Mouse (Mus musculus) midbrain, embryonic 11.5 days (tissue): ENCODE results near the gene Slain1. TPM values are rescaled to one million over a fixed set of nuclear protein-coding genes. Genes with fewer than 3 reads are reported as not detected.
A peak's percentile ranks its signal among the peaks of the same experiment; 100 is the strongest.

Experiments
- ATAC-seq: fragments of 200-750 bp; cut with Nextera tagmentation; 2 replicates; pipeline ENCODE4 v1.8.0; 2017; ENCODE audit warnings: moderate TSS enrichment, moderate library complexity; ENCODE audit not compliant: low FRiP score
- DNase-seq: peaks from one replicate; pipeline ENCODE4 v3.0.0; 2015; ENCODE audit warnings: low spot score; ENCODE audit errors: missing footprints
- H3K27ac ChIP-seq: fragments of 300-500 bp; sonication (generic); 2 replicates; pipeline ENCODE4 v1.5.1; 2014; ENCODE audit warnings: low read depth, low read length
- H3K27me3 ChIP-seq: fragments of 300-500 bp; sonication (generic); 2 replicates; pipeline ENCODE4 v1.6.1; 2014; ENCODE audit warnings: mild to moderate bottlenecking, low read length, moderate library complexity, mixed read lengths; ENCODE audit not compliant: control insufficient read depth, insufficient read depth
- H3K36me3 ChIP-seq: fragments of 300-500 bp; sonication (generic); 2 replicates; pipeline ENCODE4 v1.6.1; 2014; ENCODE audit warnings: mild to moderate bottlenecking, low read length, moderate library complexity, mixed read lengths; ENCODE audit not compliant: control insufficient read depth, insufficient read depth
- H3K4me1 ChIP-seq: fragments of 300-500 bp; sonication (generic); 2 replicates; pipeline ENCODE4 v1.6.1; 2014; ENCODE audit warnings: low read length; ENCODE audit not compliant: control insufficient read depth, insufficient read depth
- H3K4me2 ChIP-seq: fragments of 300-500 bp; sonication (generic); 2 replicates; pipeline ENCODE4 v1.6.1; 2014; ENCODE audit warnings: mild to moderate bottlenecking, moderate library complexity
- H3K4me3 ChIP-seq: fragments of 300-500 bp; sonication (generic); 2 replicates; pipeline ENCODE4 v1.5.1; 2014; ENCODE audit warnings: low read depth, low read length
- H3K9ac ChIP-seq: fragments of 300-500 bp; sonication (generic); 2 replicates; pipeline ENCODE4 v1.6.1; 2014; ENCODE audit warnings: low read length
- H3K9me3 ChIP-seq: fragments of 300-500 bp; sonication (generic); 2 replicates; pipeline ENCODE4 v1.6.1; 2016; ENCODE audit warnings: low read length; ENCODE audit not compliant: control insufficient read depth
- WGBS: fragments of 180-500 bp; shearing (Covaris S2); extraction: QIAGEN DNeasy Blood & Tissue Kit; methylation state at CpG from one replicate; pipeline ENCODE4 v1.1.7; 2014; 5-methylcytosine and 5-hydroxymethylcytosine counted together
- polyA plus RNA-seq: library from polyadenylated mRNA; unstranded; fragments of >200 nt; fragmentation: Nextera tagmentation; extraction: Ambion mirVana; gene quantifications from 2 replicates; pipeline ENCODE4 v1.2.1, GENCODE M21; 2014

Slain1 gene
- polyA plus RNA-seq, 1 experiment from 2014 or later, result 16.0 TPM

DNA sequence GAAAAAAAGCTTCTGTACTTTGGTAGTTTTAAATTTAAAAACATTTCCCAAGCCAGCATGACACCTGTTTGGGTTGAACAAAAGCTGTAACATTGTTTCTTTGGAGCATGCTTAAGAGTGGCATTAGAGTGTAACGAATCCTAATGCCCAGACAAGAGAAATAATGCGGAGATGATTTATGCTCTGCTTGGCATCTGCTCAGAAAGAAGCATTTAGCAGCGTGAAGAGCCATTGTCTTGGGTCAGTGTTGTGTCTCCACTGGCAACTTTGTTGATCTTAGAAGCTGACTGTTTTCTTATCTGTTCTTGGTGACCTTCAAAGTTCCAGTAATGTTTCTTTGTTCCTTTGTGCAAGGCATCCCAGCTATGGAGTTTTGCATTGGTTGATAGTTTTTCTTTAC is 6.1 kb upstream of the Slain1 start:
- Histone ChIP-seq H3K27me3 (no peaks in the 10 kb centered on the region), H3K4me3 (no peak overlapping the region), H3K36me3 (no peaks in the 10 kb centered on the region), H3K9ac (no peak overlapping the region), H3K4me2 (no peak overlapping the region), H3K9me3 (no peaks in the 10 kb centered on the region), H3K4me1 (peaks cover 8% of the 10 kb centered on the region; the same call in 1 of the 2 replicates), H3K27ac (no peak overlapping the region)
- ATAC-seq, result no peak
- DNase-seq, result no peak
- 62% methylated on average over 3 of the region's 3 CpGs for WGBS

DNA sequence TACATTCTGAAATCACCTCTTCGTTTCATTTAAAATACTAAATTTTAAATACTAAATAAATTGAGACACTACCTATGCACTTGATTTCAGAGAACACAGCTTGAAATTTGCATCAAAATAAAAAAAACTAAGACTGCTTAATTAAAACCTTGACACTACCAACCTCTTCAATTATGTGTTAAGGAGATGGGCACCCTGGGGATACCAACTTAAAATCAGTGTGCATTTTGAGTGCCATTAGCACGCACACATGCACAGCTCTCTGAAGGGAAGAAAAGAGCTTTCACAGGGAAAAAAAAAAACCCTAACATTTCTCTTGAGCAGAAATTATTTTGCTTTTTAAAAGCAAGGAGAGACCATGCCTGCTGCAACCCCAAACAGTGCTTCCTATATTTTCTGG is 2.0 kb upstream of the Slain1 start:
- DNase-seq (peak; percentile 85), ATAC-seq (no peak)
- H3K9me3 ChIP-seq, result no peaks in the 10 kb centered on the region
- H3K4me2 ChIP-seq, result no peak overlapping the region
- no peaks in the 10 kb centered on the region for H3K36me3 ChIP-seq
- no peak overlapping the region for H3K4me3 ChIP-seq
- H3K27me3 ChIP-seq, result no peaks in the 10 kb centered on the region
- H3K27ac ChIP-seq, result no peak overlapping the region; the same call in 1 of the 2 replicates
- WGBS, result 50% methylated on average over 2 of the region's 2 CpGs
- peak overlapping the region; percentile 20 for H3K9ac ChIP-seq
- peaks cover 23% of the 10 kb centered on the region for H3K4me1 ChIP-seq

DNA sequence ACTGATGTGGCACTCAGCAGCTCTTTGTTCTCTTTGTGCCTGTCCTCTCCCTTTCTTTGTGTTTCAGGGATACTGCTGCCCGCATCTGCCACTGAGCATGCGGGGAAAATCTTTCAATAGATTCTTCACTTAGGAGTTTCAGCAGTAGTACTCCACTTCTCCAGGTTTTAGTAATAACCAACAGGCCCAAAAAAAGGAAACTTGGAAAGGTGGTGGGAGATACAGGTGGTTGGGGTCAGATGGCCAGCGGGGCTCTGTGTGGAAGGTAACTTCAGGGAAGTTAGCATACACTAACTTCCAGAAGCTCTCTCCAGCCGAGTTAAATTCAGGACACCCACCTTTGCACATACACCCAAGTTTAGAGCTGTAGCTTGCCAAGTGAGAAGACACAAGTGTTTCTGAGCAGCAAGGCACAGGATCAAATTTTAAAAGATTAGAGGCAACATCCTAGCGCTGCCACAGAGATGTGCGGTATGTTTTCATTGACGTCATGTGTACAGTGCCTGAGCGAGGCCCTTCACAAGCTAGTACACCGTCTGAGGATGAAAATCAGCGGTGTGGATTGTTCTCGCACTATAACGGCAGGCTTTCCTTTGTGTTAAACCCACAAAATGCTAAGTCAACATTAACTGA is 1.3 kb upstream of the Slain1 start:
- no peaks in the 10 kb centered on the region for H3K27me3 ChIP-seq
- peak overlapping the region; percentile 22; the same call in 1 of the 2 replicates for H3K4me2 ChIP-seq
- no peak overlapping the region; the same call in 1 of the 2 replicates for H3K9ac ChIP-seq
- H3K9me3 ChIP-seq, result no peaks in the 10 kb centered on the region
- DNase-seq (peak; percentile 94), ATAC-seq (no peak)
- H3K4me1 ChIP-seq, result peaks cover 25% of the 10 kb centered on the region
- WGBS, result 36% methylated on average over 12 of the region's 12 CpGs
- H3K27ac ChIP-seq, result no peak overlapping the region; the same call in 1 of the 2 replicates
- H3K4me3 ChIP-seq, result no peak overlapping the region
- H3K36me3 ChIP-seq, result no peaks in the 10 kb centered on the region

DNA sequence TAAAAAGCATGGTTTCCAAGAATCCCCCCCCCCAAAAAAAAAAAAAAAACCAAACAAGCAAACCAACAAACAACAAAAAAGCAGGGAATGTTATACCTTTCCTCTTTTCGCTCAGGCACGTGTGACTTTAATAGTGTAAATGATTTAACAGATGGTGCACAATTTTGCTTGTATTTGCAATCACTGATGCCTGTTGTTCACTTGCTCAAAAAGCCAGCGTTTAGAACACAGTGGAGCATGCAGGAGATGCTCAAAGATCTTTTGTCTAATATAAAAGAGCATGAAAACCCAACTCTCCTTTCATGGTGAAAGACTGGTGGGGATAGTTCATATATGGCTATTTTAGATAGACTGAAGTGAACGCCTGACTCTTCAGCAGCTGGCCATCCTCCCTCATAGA is 726 bp upstream of the Slain1 start:
- Histone ChIP-seq H3K9ac (no peak overlapping the region), H3K36me3 (no peaks in the 10 kb centered on the region), H3K4me1 (peaks cover 25% of the 10 kb centered on the region), H3K27me3 (no peaks in the 10 kb centered on the region), H3K4me2 (peak overlapping the region; percentile 47), H3K27ac (no peak overlapping the region), H3K4me3 (peak overlapping the region; percentile 97), H3K9me3 (no peaks in the 10 kb centered on the region)
- peak; percentile 89 for DNase-seq
- no peak for ATAC-seq
- 46% methylated on average over 4 of the region's 4 CpGs for WGBS

DNA sequence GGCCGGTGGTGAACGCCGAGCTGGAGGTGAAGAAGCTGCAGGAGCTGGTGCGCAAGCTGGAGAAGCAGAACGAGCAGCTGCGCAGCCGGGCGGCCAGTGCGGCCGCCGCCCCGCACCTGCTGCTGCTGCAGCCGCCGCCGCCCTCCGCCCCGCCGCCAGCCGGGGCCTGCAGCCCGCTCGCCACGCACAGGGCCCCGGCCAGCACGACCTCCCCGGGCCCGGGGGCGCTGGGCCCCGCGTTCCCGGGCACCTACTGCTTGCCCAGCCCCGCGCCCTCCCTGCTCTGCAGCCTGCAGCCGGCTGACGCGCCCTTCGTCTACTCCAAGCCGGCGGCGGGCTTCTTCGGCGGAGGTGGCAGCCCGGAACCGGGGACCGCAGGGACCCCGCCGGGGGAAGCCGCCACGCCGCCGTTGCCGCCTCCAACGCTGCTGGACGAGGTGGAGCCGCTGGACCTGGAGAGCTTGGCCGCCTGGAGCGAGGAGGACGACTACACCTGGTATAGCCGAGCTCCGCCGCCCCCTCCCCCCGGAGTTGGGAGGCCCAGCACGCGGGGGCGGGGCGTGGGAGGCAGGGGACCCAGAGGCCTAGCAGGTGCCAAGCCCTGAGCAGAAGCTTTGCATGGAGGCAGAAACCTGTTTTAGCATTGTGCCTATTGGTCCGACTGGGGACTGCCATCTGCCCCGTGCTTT is 529 bp downstream of the Slain1 start:
- H3K4me2 ChIP-seq, result peak overlapping the region; percentile 47
- H3K36me3 ChIP-seq, result no peaks in the 10 kb centered on the region
- peak overlapping the region; percentile 98 for H3K9ac ChIP-seq
- DNase-seq (peak; percentile 97), ATAC-seq (peak; percentile 74)
- peak overlapping the region; percentile 97 for H3K4me3 ChIP-seq
- H3K27ac ChIP-seq, result peak overlapping the region; percentile 96
- H3K9me3 ChIP-seq, result no peaks in the 10 kb centered on the region
- under 1% methylated on average over 45 of the region's 67 CpGs for WGBS
- H3K27me3 ChIP-seq, result no peaks in the 10 kb centered on the region
- peaks cover 25% of the 10 kb centered on the region for H3K4me1 ChIP-seq

DNA sequence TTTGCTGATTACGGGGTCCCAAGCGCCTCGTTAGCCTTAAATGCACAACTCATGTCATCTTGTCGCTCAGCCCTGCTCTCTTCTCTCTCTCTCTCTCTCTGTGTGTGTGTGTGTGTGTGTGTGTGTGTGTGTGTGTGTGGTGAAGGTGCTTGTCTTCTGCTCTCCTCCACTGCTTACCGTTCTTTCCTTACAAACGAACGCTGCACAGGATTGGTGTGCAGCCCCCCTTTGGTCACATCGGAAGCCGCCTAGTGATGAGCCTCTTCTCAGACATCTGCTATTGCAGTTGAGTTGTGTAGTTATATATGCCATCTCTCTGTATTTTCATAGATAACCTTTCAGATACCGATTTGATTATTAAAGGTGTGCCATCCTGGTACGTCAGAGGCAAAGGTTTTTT is 1.1 kb downstream of the Slain1 start:
- H3K4me3 ChIP-seq, result peak overlapping the region; percentile 97
- DNase-seq, result no peak
- no peaks in the 10 kb centered on the region for H3K36me3 ChIP-seq
- peaks cover 25% of the 10 kb centered on the region for H3K4me1 ChIP-seq
- peak; percentile 6; the same call in 1 of the 2 replicates for ATAC-seq
- no peaks in the 10 kb centered on the region for H3K9me3 ChIP-seq
- H3K27me3 ChIP-seq, result no peaks in the 10 kb centered on the region
- peak overlapping the region; percentile 98 for H3K9ac ChIP-seq
- H3K4me2 ChIP-seq, result peak overlapping the region; percentile 47
- H3K27ac ChIP-seq, result peak overlapping the region; percentile 96
- WGBS, result 6% methylated on average over 10 of the region's 11 CpGs

DNA sequence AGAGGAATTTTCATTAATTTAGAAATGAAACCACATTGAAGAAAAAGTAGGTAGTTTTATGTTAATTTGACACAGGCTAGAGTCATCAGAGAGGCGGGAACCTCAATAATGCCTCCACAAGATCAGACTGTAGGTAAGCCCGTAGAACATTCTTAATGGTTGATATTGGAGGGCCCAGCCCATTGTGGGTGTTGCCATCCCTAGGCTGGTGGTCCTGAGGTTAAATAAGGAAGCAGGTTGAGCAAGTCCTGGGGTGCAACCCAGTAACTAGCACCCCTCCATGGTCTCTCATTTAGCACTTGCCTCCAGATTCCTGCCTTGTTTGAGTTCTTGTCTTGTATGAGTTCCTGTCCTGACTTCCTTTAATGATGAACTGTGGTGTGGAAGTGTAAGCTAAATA is 1.5 kb downstream of the Slain1 start:
- Histone ChIP-seq H3K36me3 (no peaks in the 10 kb centered on the region), H3K4me2 (peak overlapping the region; percentile 47), H3K27me3 (no peaks in the 10 kb centered on the region), H3K9ac (peak overlapping the region; percentile 98), H3K4me1 (peaks cover 25% of the 10 kb centered on the region), H3K4me3 (peak overlapping the region; percentile 97), H3K27ac (no peak overlapping the region), H3K9me3 (no peaks in the 10 kb centered on the region)
- WGBS, result 57% methylated on average over 2 of the region's 2 CpGs
- ATAC-seq (no peak), DNase-seq (peak; percentile 86)

DNA sequence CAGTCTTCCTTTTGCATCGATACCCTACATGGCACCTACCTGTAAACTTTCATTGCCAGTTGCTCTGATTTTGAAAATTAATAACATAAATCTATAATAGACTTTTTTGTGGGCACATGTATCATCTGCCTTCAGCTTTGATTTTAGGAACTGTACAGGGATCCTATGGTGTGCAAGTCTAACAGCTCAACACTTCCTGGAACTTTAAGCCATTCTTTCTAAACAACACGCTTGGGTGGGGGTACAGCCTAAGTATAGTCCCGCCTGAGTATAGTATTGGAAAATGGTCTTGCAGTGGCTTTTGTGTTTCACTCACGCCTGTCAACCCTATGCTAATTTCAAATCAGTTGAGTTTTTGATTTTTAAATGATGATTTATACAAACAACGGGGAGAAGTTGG is 2.5 kb downstream of the Slain1 start:
- Histone ChIP-seq H3K4me2 (peak overlapping the region; percentile 9; the same call in 1 of the 2 replicates), H3K4me1 (peaks cover 25% of the 10 kb centered on the region), H3K36me3 (0 out of 2 replicates have a peak, but pooled peaks cover 2% of the 10 kb centered on the region), H3K9me3 (no peaks in the 10 kb centered on the region), H3K9ac (no peak overlapping the region), H3K4me3 (no peak overlapping the region), H3K27ac (no peak overlapping the region), H3K27me3 (no peaks in the 10 kb centered on the region)
- no peak for DNase-seq
- no peak for ATAC-seq
- 80% methylated on average over 5 of the region's 5 CpGs for WGBS

DNA sequence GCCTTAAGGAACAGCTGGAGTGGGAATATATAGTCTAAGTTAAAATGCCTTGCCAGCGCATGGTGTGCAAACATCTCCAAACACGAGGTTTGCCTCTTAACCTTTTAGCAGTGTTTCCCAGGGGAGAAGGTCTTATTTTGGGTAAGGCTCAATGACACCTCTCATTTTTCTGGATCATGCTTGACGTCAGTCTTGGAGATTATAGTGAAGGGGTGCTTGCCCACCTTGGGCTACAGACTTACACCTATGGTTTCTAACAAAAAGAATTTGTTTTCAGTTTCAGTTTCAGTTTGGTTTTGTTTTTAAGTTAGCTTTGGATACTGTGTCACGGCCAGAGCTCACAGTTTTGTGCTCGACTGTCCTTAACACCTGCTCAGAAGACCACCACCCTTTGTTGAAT is 3.8 kb downstream of the Slain1 start:
- Histone ChIP-seq H3K4me2 (no peak overlapping the region), H3K27ac (no peak overlapping the region), H3K27me3 (no peaks in the 10 kb centered on the region), H3K4me1 (peaks cover 19% of the 10 kb centered on the region), H3K4me3 (no peak overlapping the region), H3K36me3 (0 out of 2 replicates have a peak, but pooled peaks cover 2% of the 10 kb centered on the region), H3K9ac (no peak overlapping the region), H3K9me3 (no peaks in the 10 kb centered on the region)
- DNase-seq, result no peak
- ATAC-seq, result no peak
- WGBS, result 74% methylated on average over 5 of the region's 5 CpGs
